Mouse (Mus musculus) bone marrow macrophage, adult 2 months (primary cell): ENCODE measurements around the gene Lrrc7. TPM values are rescaled to one million over a fixed set of nuclear protein-coding genes. Genes with fewer than 3 reads are reported as not detected.

Experiments
- H3K27ac ChIP-seq: 2 replicates; pipeline ENCODE4 v1.5.1; 2012; ENCODE audit warnings: low read depth, low read length; ENCODE audit not compliant: insufficient read depth
- H3K4me1 ChIP-seq: 2 replicates; pipeline ENCODE4 v1.6.1; 2012; ENCODE audit warnings: low read length; ENCODE audit not compliant: control insufficient read depth, insufficient read depth
- H3K4me3 ChIP-seq: 2 replicates; pipeline ENCODE4 v1.5.1; 2012; ENCODE audit warnings: mild to moderate bottlenecking, low read length, moderate library complexity; ENCODE audit not compliant: insufficient read depth
- CTCF ChIP-seq: IDR thresholded peaks from 2 replicates; pipeline ENCODE4 v1.5.1; 2012; ENCODE audit warnings: low read depth, mild to moderate bottlenecking, low read length, moderate library complexity
- POLR2A ChIP-seq: IDR thresholded peaks from 2 replicates; pipeline ENCODE4 v1.6.1; 2012; ENCODE audit warnings: mild to moderate bottlenecking, low read depth, low read length, borderline replicate concordance
- polyA plus RNA-seq: library from polyadenylated mRNA; stranded (reverse); fragments of >200 nt; gene quantifications from 2 replicates; pipeline ENCODE4 v1.2.4, GENCODE M21; 2012; ENCODE audit not compliant: missing spikeins, insufficient read depth, insufficient read length

Lrrc7 gene
- polyA plus RNA-seq, 1 experiment = not detected

GRCm38 (mm10) chr3:158543481-158543880, 18.5 kb downstream of the Lrrc7 start:
- Histone ChIP-seq H3K4me1 (no peaks in the 10 kb centered on the region), H3K27ac (no peak overlapping the region), H3K4me3 (no peak overlapping the region)
- TF ChIP-seq CTCF (no peak), POLR2A (no peak)

- no peak overlapping the region for H3K4me3 ChIP-seq
- no peak overlapping the region for H3K27ac ChIP-seq
- TF ChIP-seq POLR2A = no peak
- no peak for TF ChIP-seq CTCF
These were observed 29.2 kb downstream of the Lrrc7 start for GRCm38 (mm10) chr3:158532859-158533258.

GRCm38 (mm10) chr3:158528471-158528870, 33.5 kb downstream of the Lrrc7 start:
- H3K4me1 ChIP-seq = no peaks in the 10 kb centered on the region
- TF ChIP-seq CTCF = no peak
- no peak for TF ChIP-seq POLR2A
- H3K4me3 ChIP-seq = no peak overlapping the region
- no peak overlapping the region for H3K27ac ChIP-seq

More at GRCm38 (mm10) chr3:158532859-158533258, 29.2 kb downstream of the Lrrc7 start:
- no peaks in the 10 kb centered on the region for H3K4me1 ChIP-seq

GRCm38 (mm10) chr3:158493730-158494129, 68.3 kb downstream of the Lrrc7 start:
- no peaks in the 10 kb centered on the region for H3K4me1 ChIP-seq
- H3K4me3 ChIP-seq = no peak overlapping the region
- TF ChIP-seq POLR2A = no peak
- no peak overlapping the region for H3K27ac ChIP-seq

- Histone ChIP-seq H3K4me1 (no peaks in the 10 kb centered on the region), H3K4me3 (no peak overlapping the region), H3K27ac (no peak overlapping the region)
- TF ChIP-seq POLR2A (no peak), CTCF (no peak)
These were observed 82.3 kb downstream of the Lrrc7 start for GRCm38 (mm10) chr3:158479677-158480076.

- H3K4me3 ChIP-seq = no peak overlapping the region
- no peak overlapping the region for H3K27ac ChIP-seq
- no peaks in the 10 kb centered on the region for H3K4me1 ChIP-seq
- TF ChIP-seq CTCF (no peak), POLR2A (no peak)
These were observed 161.4 kb downstream of the Lrrc7 start for GRCm38 (mm10) chr3:158400600-158400999.

- H3K4me3 ChIP-seq = no peak overlapping the region
- no peaks in the 10 kb centered on the region for H3K4me1 ChIP-seq
- H3K27ac ChIP-seq = no peak overlapping the region
- TF ChIP-seq POLR2A (no peak), CTCF (no peak)
These were observed 170.5 kb downstream of the Lrrc7 start for GRCm38 (mm10) chr3:158391534-158391933.

- H3K27ac ChIP-seq = no peak overlapping the region
- TF ChIP-seq POLR2A (no peak), CTCF (no peak)
- no peak overlapping the region for H3K4me3 ChIP-seq
- H3K4me1 ChIP-seq = no peaks in the 10 kb centered on the region
These were observed 174.0 kb downstream of the Lrrc7 start for GRCm38 (mm10) chr3:158388076-158388454.

- no peak overlapping the region for H3K4me3 ChIP-seq
- no peaks in the 10 kb centered on the region for H3K4me1 ChIP-seq
- H3K27ac ChIP-seq = no peak overlapping the region
- TF ChIP-seq POLR2A (no peak), CTCF (no peak)
These were observed 174.5 kb downstream of the Lrrc7 start for GRCm38 (mm10) chr3:158387413-158388075.

GRCm38 (mm10) chr3:158386848-158387247, 175.2 kb downstream of the Lrrc7 start:
- Histone ChIP-seq H3K4me1 (no peaks in the 10 kb centered on the region), H3K27ac (no peak overlapping the region), H3K4me3 (no peak overlapping the region)
- TF ChIP-seq POLR2A = no peak
- no peak for TF ChIP-seq CTCF
